Mouse (Mus musculus) left cerebral cortex, adult 6 months (tissue): ENCODE data around the gene Wbp1l. TPM values are rescaled to one million over a fixed set of nuclear protein-coding genes. Genes with fewer than 3 reads are reported as not detected.

Experiments
- long read RNA-seq, 2 experiments: library from polyadenylated mRNA; unstranded; transcript quantifications; one replicate each; pipeline ENCODE4 v2.0.0; 2019 to 2020
- polyA plus RNA-seq: library from polyadenylated mRNA; unstranded; fragments of <200 nt; fragmentation: Nextera tagmentation; gene quantifications from 2 replicates; pipeline ENCODE4 v1.2.3, GENCODE M21; 2021

Gene Wbp1l
- 4.0 and 4.5 TPM in 2 replicates for polyA plus RNA-seq
- long read RNA-seq, experiment 1, transcript Wbp1l-202 (4 exons, 3,865 nt): minor isoform, 5 of 40 reads
- long read RNA-seq, experiment 1, transcript Wbp1l-204 (4 exons, 3,900 nt): major isoform, 12 of 40 reads
- long read RNA-seq, experiment 1, transcript Wbp1l-201 (5 exons, 3,911 nt): minor isoform, 10 of 40 reads
- long read RNA-seq, experiment 1, partial matches to known transcripts: 10 of 40 reads
- long read RNA-seq, experiment 1, other reads (novel, unspliced or antisense): 2 of 40 reads
- long read RNA-seq, experiment 2, partial matches to known transcripts: 0 of 16 reads
- long read RNA-seq, experiment 2, other reads (novel, unspliced or antisense): 15 of 16 reads

GRCm38 (mm10) chr19:46598720-46599252 is at the start of gene Wbp1l:
Wbp1l (plus strand) TSS chr19:46599084.

GRCm38 (mm10) chr19:46572951-46573937 is 25.6 kb upstream of the Wbp1l start, which contains the start of the genes Arl3 and Sfxn2:
Arl3 (minus strand) TSS chr19:46573198.
Sfxn2 (plus strand) TSS chr19:46573365.

DNA sequence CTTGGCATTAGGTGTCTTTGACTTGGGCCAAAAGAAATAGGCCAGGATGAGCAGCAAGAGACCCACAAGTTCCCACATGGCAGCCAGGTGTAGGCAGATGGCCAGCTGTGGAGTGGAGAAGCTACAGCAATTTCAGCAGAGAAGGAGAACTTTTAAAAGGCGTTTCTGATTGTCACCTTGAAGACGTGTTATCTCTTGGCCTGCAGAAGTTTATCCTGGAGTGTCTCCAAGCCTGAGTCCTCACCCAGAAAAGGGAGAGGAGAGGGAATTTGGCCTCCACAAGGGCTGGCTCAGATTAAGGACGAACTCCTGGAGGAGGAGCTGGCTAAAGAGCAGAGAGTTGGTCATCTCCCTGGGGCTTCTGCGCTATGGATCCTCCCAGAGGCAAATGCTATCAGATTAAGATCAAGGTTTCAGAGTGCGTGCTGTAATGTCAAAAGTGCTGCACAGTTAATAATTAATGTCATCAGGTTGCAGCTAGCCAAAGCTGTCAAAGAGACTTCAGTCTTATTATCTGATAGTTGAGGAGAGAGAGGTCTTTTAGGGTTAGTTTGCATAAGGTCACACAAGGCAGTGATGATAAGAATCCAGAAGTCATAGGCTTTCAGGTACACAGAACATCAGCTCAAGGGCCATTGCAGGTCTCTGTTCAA is 74.0 kb downstream of the Wbp1l start, which contains the start of gene Cyp17a1:
Gene Cyp17a1 (minus strand): TSS at position 407 of the 653 bp plus-strand sequence.

DNA sequence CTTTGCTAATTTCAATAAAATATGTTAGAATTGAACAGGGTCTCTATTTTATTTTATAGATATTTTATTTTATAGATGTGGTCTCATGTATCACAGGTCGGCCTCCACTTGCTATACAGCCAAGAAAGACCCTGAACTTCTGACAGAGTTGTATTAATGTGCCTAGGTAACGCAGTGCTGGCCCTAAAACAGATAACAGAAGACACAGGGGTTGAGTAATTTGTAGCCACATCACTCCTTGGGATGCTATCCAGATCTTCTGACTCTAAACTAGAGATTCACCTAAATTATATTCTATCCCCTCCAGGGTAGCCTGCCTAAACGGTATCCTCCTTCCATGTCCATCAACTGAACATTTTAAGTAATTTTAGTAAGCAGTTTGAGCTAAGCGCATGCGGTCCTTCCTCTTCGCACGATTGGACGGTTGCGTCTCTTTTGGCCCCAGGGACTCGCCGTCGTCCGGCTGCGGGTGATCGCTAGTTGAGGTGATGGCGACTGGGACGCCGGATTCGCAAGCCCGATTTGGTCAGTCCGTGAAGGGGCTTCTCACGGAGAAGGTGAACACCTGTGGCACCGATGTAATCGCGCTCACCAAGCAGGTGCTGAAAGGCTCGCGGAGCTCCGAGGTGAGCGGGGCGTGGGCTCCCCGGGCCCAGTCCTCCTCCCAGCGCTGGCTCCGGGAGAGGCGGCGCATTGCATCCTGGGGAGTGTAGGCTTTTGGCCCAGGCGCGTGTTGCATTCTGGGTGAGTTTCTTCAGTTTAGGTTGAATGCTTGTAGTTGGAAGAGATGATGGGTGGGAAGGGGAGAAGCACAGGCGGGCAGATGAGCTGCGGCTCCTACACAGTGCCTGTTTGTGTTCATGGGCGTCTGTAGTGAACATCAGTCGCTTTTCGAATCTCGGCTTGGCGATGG is 90.8 kb downstream of the Wbp1l start, which contains the start of gene Borcs7:
Gene Borcs7 (plus strand): TSS at position 447 of the 913 bp plus-strand sequence.

Other genes with a start within 250 kb of the Wbp1l start
- gene 2310034G01Rik, start 248.8 kb upstream of the Wbp1l start, polyA plus RNA-seq: 1.3 and 1.8 TPM in 2 replicates
- 72.4 and 105 TPM in 2 replicates for gene Actr1a, start 203.3 kb upstream of the Wbp1l start, polyA plus RNA-seq
- gene Sufu, start 202.2 kb upstream of the Wbp1l start, polyA plus RNA-seq: 6.0 and 8.2 TPM in 2 replicates
- 10.4 and 50.6 TPM in 2 replicates for gene Trim8, start 97.4 kb upstream of the Wbp1l start, polyA plus RNA-seq
- 217 and 306 TPM in 2 replicates for gene Arl3, start 25.9 kb upstream of the Wbp1l start, polyA plus RNA-seq
- 0.97 and 1.7 TPM in 2 replicates for gene Sfxn2, start 25.7 kb upstream of the Wbp1l start, polyA plus RNA-seq
- gene Cyp17a1, start 74.1 kb downstream of the Wbp1l start, polyA plus RNA-seq: not detected in 2 replicates
- gene Borcs7, start 90.8 kb downstream of the Wbp1l start, polyA plus RNA-seq: 29.1 and 41.3 TPM in 2 replicates
- gene As3mt, start 108.4 kb downstream of the Wbp1l start, polyA plus RNA-seq: 22.1 and 25.0 TPM in 2 replicates
- gene Cnnm2, start 162.5 kb downstream of the Wbp1l start, polyA plus RNA-seq: 16.0 and 18.8 TPM in 2 replicates